Mouse (Mus musculus) liver, adult 2 months (tissue): ENCODE measurements at regions not wholly inside any gene's neighbourhood (a gene's known extent, or its start where the extent isn't known, plus 50 kb on each side); places are given as distances from the start of the nearest gene placed in this dataset.

Experiments used
- DNase-seq: peaks from one replicate; pipeline ENCODE4 v3.0.0-alpha.2; 2011; ENCODE audit warnings: low read depth, low spot score; ENCODE audit errors: extremely low read depth
- H3K27ac ChIP-seq: fragments of 200-500 bp; replicated peaks from 2 replicates; pipeline ENCODE4 v1.5.1; 2012; ENCODE audit warnings: low read depth, mild to moderate bottlenecking, control low read depth, inconsistent platforms, low read length; ENCODE audit not compliant: insufficient read depth
- H3K27me3 ChIP-seq: fragments of 200-500 bp; 2 replicates; pipeline ENCODE4 v1.6.1; 2012; ENCODE audit warnings: mild to moderate bottlenecking, moderate library complexity, low read length, inconsistent platforms; ENCODE audit not compliant: control insufficient read depth, insufficient read depth
- H3K36me3 ChIP-seq: fragments of 200-500 bp; 2 replicates; pipeline ENCODE4 v1.6.1; 2012; ENCODE audit warnings: low read length, inconsistent platforms; ENCODE audit not compliant: control insufficient read depth, insufficient read depth
- H3K4me1 ChIP-seq: fragments of 200-500 bp; 2 replicates; pipeline ENCODE4 v1.6.1; 2011; ENCODE audit warnings: low read length; ENCODE audit not compliant: control insufficient read depth, insufficient read depth
- H3K4me3 ChIP-seq: fragments of 200-500 bp; 2 replicates; pipeline ENCODE4 v1.5.1; 2011; ENCODE audit warnings: low read depth, mild to moderate bottlenecking, control low read depth, low read length, moderate library complexity; ENCODE audit not compliant: insufficient read depth
- H3K79me2 ChIP-seq: fragments of 200-500 bp; 2 replicates; pipeline ENCODE4 v1.6.1; 2012; ENCODE audit warnings: inconsistent platforms, mild to moderate bottlenecking, low read length, moderate library complexity; ENCODE audit not compliant: control insufficient read depth, insufficient read depth
- H3K9ac ChIP-seq: fragments of 200-500 bp; 2 replicates; pipeline ENCODE4 v1.6.1; 2012; ENCODE audit warnings: low read depth, mild to moderate bottlenecking, control low read depth, inconsistent platforms, low read length
- CTCF ChIP-seq: fragments of 200-500 bp; IDR thresholded peaks from 2 replicates; pipeline ENCODE4 v1.5.1; 2011; ENCODE audit warnings: low read depth, low read length, control low read depth
- POLR2A ChIP-seq: fragments of 200-500 bp; IDR thresholded peaks from 2 replicates; pipeline ENCODE4 v1.6.1; 2011; ENCODE audit warnings: low read length, control low read depth; ENCODE audit not compliant: insufficient read depth; ENCODE audit errors: extremely low read depth
- WGBS: fragments of 180-500 bp; shearing (Covaris S2); methylation state at CpG from one replicate; pipeline ENCODE4 v1.1.7; 2018; 5-methylcytosine and 5-hydroxymethylcytosine counted together

DNA sequence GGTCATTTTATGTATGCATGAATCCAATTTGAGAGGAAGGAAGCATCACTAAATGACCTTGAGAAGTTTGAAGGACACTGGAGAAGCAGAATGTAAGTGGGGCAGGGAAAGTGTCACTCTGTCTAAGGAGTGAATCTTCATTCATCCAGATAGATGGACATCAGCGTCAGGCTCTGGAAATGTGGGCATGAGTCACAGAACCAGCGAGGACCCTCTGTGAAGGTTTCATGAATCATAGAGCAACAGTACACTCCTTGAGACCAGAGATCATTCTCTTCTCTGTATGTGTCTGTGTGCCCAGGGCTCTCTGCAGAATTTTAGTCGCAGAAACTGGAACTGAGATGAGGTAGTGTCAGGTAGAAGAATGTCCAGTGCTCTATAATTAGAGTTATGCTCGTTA lies 62.4 kb upstream of the Lypd6 start:
- WGBS = 89% methylated on average over 4 of the region's 4 CpGs
- Histone ChIP-seq H3K4me3 (no peak overlapping the region), H3K27me3 (no peaks in the 10 kb centered on the region), H3K4me1 (no peaks in the 10 kb centered on the region), H3K27ac (no peak overlapping the region), H3K36me3 (no peaks in the 10 kb centered on the region), H3K9ac (no peak overlapping the region), H3K79me2 (no peaks in the 10 kb centered on the region)
- TF ChIP-seq POLR2A (no peak), CTCF (no peak)
- no peak for DNase-seq

DNA sequence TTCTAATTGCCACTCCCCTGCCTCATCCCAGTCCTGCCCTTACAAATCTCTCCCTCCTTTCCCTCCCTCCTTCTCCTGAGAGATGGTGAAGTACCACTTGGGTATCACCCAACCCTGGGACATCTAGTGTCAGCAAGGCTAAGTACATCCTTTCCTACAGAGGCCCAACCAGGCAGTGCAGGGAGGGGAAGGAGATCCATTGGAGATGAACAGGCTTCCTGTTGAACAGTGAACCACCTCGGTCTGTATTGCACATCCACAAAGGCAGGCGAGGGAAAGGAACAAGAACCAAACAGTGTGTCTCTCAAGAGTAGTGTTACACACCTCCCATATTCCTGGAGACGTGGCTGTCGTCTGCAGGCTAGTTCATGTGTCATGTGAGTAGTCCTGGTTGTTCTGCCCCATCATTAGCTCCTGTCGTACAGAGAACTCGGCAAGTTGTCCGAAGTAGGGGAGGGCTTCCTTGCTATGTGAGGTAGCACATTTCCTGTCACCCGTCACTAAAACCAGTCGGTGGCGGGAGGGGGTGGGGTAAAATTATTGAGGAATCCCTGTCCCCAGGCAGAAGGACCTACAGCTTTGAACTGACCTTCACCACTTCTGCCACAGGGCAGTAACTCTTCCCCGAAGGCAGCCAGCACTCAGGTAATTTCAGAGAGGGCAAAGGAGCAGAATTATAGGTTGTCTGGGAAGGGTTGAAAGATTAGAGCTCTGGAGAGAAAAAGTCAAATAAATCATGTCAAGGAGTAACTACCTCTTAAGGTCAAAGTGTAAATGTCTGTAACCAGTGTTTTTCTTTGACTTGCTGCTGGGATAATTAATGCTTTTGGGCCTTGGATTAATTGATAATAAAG lies 61.3 kb upstream of the Lypd6 start:
- Histone ChIP-seq H3K79me2 (no peaks in the 10 kb centered on the region), H3K27me3 (no peaks in the 10 kb centered on the region), H3K27ac (no peak overlapping the region), H3K4me1 (no peaks in the 10 kb centered on the region), H3K9ac (no peak overlapping the region), H3K4me3 (no peak overlapping the region), H3K36me3 (no peaks in the 10 kb centered on the region)
- no peak for DNase-seq
- 70% methylated on average over 11 of the region's 11 CpGs for WGBS
- TF ChIP-seq POLR2A = no peak
- TF ChIP-seq CTCF = no peak

DNA sequence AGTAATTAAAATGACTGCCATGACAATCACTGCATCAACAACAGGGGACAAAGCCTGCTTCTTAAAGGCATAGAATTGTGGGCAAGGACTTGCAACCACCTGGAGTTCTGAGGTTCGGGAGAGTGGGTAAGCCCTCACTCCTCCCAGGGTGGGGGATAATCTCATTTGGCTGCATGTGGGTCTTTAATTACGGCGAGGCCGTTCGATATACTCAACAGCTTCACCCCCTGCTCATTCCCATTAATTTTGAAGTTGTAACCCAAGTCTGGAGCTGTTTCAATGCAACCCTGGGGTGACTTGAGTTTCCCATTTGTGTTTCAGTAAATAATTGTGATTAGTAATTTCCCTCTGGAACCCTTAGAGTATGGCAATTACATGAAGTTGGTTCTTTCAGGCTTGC lies 57.9 kb upstream of the Lypd6 start:
- no peak for DNase-seq
- Histone ChIP-seq H3K79me2 (no peaks in the 10 kb centered on the region), H3K4me3 (no peak overlapping the region), H3K27me3 (no peaks in the 10 kb centered on the region), H3K36me3 (no peaks in the 10 kb centered on the region), H3K9ac (no peak overlapping the region), H3K4me1 (no peaks in the 10 kb centered on the region), H3K27ac (no peak overlapping the region)
- no peak for TF ChIP-seq CTCF
- TF ChIP-seq POLR2A = no peak
- WGBS = 80% methylated on average over 5 of the region's 5 CpGs

DNA sequence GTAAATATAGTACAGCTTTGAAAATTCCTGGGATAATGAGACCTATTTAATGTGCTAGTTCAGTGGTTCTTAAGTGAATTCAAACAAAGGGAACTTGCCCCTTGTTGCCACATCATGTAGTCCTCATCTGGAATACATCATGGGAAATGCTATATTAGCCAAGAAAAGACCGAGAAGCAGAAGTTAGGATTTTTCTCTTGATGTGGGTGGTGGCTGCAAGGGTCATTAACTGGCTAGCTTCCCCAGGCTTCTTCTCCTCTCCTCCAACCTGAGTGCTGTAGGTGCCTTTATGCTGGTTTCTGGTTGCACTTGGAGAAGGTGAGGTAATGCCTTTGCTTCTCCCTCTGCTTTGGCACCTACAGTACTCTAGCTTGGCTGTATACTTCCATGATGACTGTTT lies 55.8 kb upstream of the Lypd6 start:
- DNase-seq = no peak
- 89% methylated on average over 1 of the region's 1 CpGs for WGBS
- Histone ChIP-seq H3K27ac (no peak overlapping the region), H3K36me3 (no peaks in the 10 kb centered on the region), H3K9ac (no peak overlapping the region), H3K4me1 (no peaks in the 10 kb centered on the region), H3K4me3 (no peak overlapping the region), H3K79me2 (no peaks in the 10 kb centered on the region), H3K27me3 (no peaks in the 10 kb centered on the region)
- TF ChIP-seq POLR2A = no peak
- no peak for TF ChIP-seq CTCF

DNA sequence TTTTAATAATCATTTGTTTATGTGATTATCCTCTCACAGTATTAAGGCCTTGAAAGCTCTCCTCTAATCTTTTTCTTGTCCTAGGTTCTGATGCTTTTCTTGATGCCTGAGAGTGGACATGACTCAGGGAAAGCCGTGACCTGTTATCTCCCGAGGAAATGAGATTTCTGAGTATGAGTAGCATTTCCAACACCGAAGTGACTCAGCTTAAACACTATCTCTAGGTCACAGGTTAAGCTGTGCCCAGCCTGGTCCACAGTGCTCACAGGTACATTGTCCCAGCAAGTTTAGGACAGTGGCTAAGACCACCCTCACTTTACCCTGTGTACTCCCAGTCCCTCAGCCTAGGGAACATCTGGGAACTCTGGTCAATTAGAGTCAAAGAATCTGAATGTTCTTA lies 53.9 kb upstream of the Lypd6 start:
- no peaks in the 10 kb centered on the region for H3K4me1 ChIP-seq
- 58% methylated on average over 3 of the region's 3 CpGs for WGBS
- DNase-seq = no peak
- H3K9ac ChIP-seq = no peak overlapping the region
- TF ChIP-seq POLR2A (no peak), CTCF (no peak)
- no peak overlapping the region for H3K4me3 ChIP-seq
- no peak overlapping the region for H3K27ac ChIP-seq
- H3K36me3 ChIP-seq = no peaks in the 10 kb centered on the region
- no peaks in the 10 kb centered on the region for H3K79me2 ChIP-seq
- no peaks in the 10 kb centered on the region for H3K27me3 ChIP-seq

DNA sequence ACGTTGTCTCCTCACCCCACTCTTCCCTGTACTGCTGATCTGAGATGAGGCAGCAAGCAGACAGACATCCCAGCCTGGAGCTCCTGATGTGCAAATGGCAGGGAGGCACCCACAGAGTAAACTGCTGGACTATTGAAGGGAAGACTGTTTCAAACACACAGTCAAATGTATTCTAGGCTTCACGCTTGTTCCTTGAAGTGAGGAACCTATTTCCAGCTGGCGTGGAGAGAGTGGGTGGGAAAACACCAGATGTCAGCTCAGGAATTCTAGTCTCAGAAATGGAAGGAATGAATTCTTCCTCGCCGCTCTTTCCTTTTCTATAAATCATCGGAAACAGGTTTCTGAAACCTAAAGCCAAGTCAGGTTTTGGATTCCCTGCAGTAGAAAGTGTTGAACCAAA lies 53.0 kb upstream of the Lypd6 start:
- H3K27me3 ChIP-seq = no peaks in the 10 kb centered on the region
- no peaks in the 10 kb centered on the region for H3K36me3 ChIP-seq
- no peaks in the 10 kb centered on the region for H3K79me2 ChIP-seq
- TF ChIP-seq POLR2A (no peak), CTCF (no peak)
- 88% methylated on average over 6 of the region's 6 CpGs for WGBS
- DNase-seq = no peak
- H3K4me3 ChIP-seq = no peak overlapping the region
- no peaks in the 10 kb centered on the region for H3K4me1 ChIP-seq
- no peak overlapping the region for H3K27ac ChIP-seq
- no peak overlapping the region for H3K9ac ChIP-seq
